Mouse (Mus musculus) skeletal muscle tissue, postnatal 0 days (tissue): ENCODE measurements around the gene Zbtb39. TPM values are rescaled to one million over a fixed set of nuclear protein-coding genes. Genes with fewer than 3 reads are reported as not detected.

Experiments used
- polyA plus RNA-seq: library from polyadenylated mRNA; unstranded; fragments of >200 nt; fragmentation: Nextera tagmentation; extraction: Ambion mirVana; gene quantifications from 2 replicates; pipeline ENCODE4 v1.2.1, GENCODE M21; 2015

Gene Zbtb39
- polyA plus RNA-seq = 0.83 and 0.88 TPM in 2 replicates

GRCm38 (mm10) chr10:127739083-127739660, at the start of gene Zbtb39:
Gene Zbtb39 (plus strand): TSS chr10:127739538.

GRCm38 (mm10) chr10:127704766-127705220, 34.5 kb upstream of the Zbtb39 start, which contains the start of gene Myo1a:
Gene Myo1a (plus strand): TSS chr10:127705170.

GRCm38 (mm10) chr10:127724178-127724577, 15.2 kb upstream of the Zbtb39 start, which contains the start of gene Tac2:
Gene Tac2 (plus strand): TSS chr10:127724478.

GRCm38 (mm10) chr10:127751548-127751947, 12.2 kb downstream of the Zbtb39 start, which contains the start of gene Gpr182:
Gene Gpr182 (minus strand): TSS chr10:127751732.

GRCm38 (mm10) chr10:127759181-127760110, 20.1 kb downstream of the Zbtb39 start, which contains the start of the genes Rdh1 and Rdh16f1:
Gene Rdh1 (plus strand): TSS chr10:127759721.
Gene Rdh16f1 (plus strand): TSS chr10:127759787.

GRCm38 (mm10) chr10:127776011-127776410, 36.7 kb downstream of the Zbtb39 start, which contains the start of gene Rdh9:
Gene Rdh9 (plus strand): TSS chr10:127776386.

Other genes starting within 250 kb of the Zbtb39 start
- gene Stac3, start 237.9 kb upstream of the Zbtb39 start, polyA plus RNA-seq = 123 and 126 TPM in 2 replicates
- 28.6 and 40.9 TPM in 2 replicates for gene Ndufa4l2, start 224.6 kb upstream of the Zbtb39 start, polyA plus RNA-seq
- gene Shmt2, start 217.1 kb upstream of the Zbtb39 start, polyA plus RNA-seq = 28.6 and 34.5 TPM in 2 replicates
- 2.0 and 2.1 TPM in 2 replicates for gene Nxph4, start 205.0 kb upstream of the Zbtb39 start, polyA plus RNA-seq
- 38.9 and 46.3 TPM in 2 replicates for gene Lrp1, start 118.4 kb upstream of the Zbtb39 start, polyA plus RNA-seq
- gene Stat6, start 96.6 kb upstream of the Zbtb39 start, polyA plus RNA-seq = 13.2 and 15.5 TPM in 2 replicates
- 4.0 and 4.1 TPM in 2 replicates for gene Nemp1, start 72.6 kb upstream of the Zbtb39 start, polyA plus RNA-seq
- 6.1 and 7.3 TPM in 2 replicates for gene Nab2, start 71.0 kb upstream of the Zbtb39 start, polyA plus RNA-seq
- gene Myo1a, start 34.4 kb upstream of the Zbtb39 start, polyA plus RNA-seq = 0.12 and 0.28 TPM in 2 replicates
- 0.91 and 1.0 TPM in 2 replicates for gene Tac2, start 15.1 kb upstream of the Zbtb39 start, polyA plus RNA-seq
- gene Gpr182, start 12.2 kb downstream of the Zbtb39 start, polyA plus RNA-seq = 1.1 and 1.7 TPM in 2 replicates
- 0.17 TPM in 1 of 2 replicates, not detected in the other for gene Rdh1, start 20.2 kb downstream of the Zbtb39 start, polyA plus RNA-seq
- gene Rdh16f1, start 20.2 kb downstream of the Zbtb39 start, polyA plus RNA-seq = 1.1 TPM in 1 of 2 replicates, not detected in the other
- 0.28 TPM in 1 of 2 replicates, not detected in the other for gene Rdh9, start 36.8 kb downstream of the Zbtb39 start, polyA plus RNA-seq
- gene Rdh16, start 61.6 kb downstream of the Zbtb39 start, polyA plus RNA-seq = not detected in 2 replicates
- gene Rdh19, start 110.4 kb downstream of the Zbtb39 start, polyA plus RNA-seq = not detected in 2 replicates
- not detected in 2 replicates for gene Rdh16f2, start 126.9 kb downstream of the Zbtb39 start, polyA plus RNA-seq
- 0.19 TPM in 1 of 2 replicates, not detected in the other for gene Rdh7, start 149.3 kb downstream of the Zbtb39 start, polyA plus RNA-seq
- 1.9 TPM in 1 of 2 replicates, not detected in the other for gene Sdr9c7, start 159.0 kb downstream of the Zbtb39 start, polyA plus RNA-seq